Mouse (Mus musculus) MEL (cell line): Measurements from ENCODE around the gene Reg3b.

Experiments
- EP300 ChIP-seq, 2 experiments: IDR thresholded peaks; 2 replicates each; pipeline ENCODE4 v1.6.1; 2011; ENCODE audit warnings: improper control_type of control experiment in 2 of 2, low read length in 2 of 2, low read depth in 1 of 2, mild to moderate bottlenecking in 1 of 2
- POLR2A ChIP-seq, 2 experiments: IDR thresholded peaks; 2 replicates each; pipeline ENCODE4 v1.6.1; 2011 to 2012; ENCODE audit warnings: low read length in 2 of 2, mild to moderate bottlenecking in 2 of 2, control low read depth in 1 of 2, improper control_type of control experiment in 1 of 2, low read depth in 1 of 2, moderate library complexity in 1 of 2; ENCODE audit not compliant: control insufficient read depth in 1 of 2, insufficient read depth in 1 of 2, poor library complexity in 1 of 2

- TF ChIP-seq POLR2A (IDR thresholded peaks at IDR 0.05; ENCODE audit: control insufficient read depth in 1 of 2, insufficient read depth in 1 of 2, low read depth in 1 of 2, low read length in 2 of 2, poor library complexity in 1 of 2), result no peak
- no peak for TF ChIP-seq EP300 (IDR thresholded peaks at IDR 0.05; ENCODE audit: low read depth in 1 of 2, low read length in 2 of 2)
These were observed 28.8 kb upstream of the Reg3b start for GRCm38 (mm10) chr6:78341689-78342088.
